Mouse (Mus musculus): Measurements from ENCODE around the gene Zfp971.
A peak's percentile ranks its signal among the peaks of the same experiment; 100 is the strongest.
"Not testable (repeated sequence)": the region's sequence is repeated elsewhere in the genome, so short reads cannot be mapped to it uniquely, and the experiment has no call there.

Zfp971 gene

DNA sequence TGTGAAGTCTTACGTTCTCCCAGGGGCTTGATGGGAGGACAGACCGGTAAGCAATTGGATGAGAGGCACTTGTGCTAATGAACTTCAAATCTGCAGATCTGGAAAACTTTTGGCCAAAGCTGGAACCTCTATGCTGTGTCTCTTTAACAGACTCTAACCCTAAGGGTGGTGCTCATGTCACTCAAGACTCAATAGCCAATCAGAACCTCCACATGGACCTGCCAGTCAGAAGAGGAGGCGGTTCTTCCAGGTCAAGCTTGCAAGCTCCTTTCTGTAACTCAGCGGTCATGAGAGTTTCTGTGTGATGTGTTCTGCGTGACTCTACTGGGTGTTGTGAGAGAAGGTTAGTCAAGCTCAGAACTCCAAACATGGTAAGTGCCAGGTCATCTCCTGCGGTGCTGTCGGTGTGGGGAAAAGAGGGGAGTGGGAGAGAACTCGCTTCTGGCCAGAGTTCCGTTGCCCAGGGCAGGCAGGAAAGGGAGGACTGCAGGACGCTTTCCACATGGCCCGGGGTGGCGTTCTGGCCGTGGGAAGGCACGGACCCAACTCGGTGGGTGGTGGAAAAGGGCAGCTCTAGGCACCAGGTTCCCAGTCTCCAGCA is at the start of gene Zfp971:
Gene Zfp971 (plus strand): TSS at position 274 of the 601 bp plus-strand sequence.
- peak; percentile 29 for DNase-seq (ENCODE audit: extremely low read depth, low read depth)

DNA sequence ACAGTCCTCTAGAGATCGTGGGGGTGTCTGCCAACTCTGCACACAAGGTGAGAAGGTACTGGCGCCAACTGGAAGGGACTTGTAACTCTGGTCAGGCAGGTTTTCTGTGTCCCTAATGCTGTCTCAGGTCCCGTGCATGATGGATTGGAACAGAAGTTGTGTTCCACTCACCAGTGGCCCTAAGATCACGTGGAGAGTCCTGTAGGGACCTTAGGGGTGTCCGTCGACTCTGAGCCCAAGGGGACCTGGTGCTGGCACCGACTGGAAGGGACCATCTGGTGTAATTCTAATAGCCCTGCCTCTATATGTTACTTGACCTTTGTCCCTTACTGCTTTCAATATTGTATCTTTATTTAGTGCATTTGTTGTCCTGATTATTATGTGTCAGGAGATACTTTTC is 48.3 kb upstream of the Zfp971 start:
- not testable (repeated sequence) for DNase-seq (ENCODE audit: extremely low read depth, low read depth)

DNA sequence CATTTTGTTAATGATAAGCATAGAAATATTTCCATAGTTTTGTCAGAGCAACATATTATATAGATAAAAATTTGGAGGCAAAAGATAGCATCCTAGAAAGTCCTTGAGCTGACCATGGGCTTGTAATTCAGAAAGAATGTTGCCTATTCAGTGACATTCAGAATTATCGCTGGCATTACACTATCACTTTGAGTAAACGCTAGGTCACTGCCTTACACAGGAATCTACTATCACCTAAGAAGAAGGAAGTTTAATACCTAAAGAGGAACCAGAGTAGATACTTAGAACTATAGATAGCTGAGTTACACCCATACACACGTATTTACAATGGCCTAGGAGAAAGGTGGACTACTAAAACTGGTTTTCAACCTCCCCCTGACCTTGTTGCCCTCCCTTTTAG is 3.6 kb upstream of the Zfp971 start:
- DNase-seq (ENCODE audit: extremely low read depth, low read depth) = peak; percentile 75

DNA sequence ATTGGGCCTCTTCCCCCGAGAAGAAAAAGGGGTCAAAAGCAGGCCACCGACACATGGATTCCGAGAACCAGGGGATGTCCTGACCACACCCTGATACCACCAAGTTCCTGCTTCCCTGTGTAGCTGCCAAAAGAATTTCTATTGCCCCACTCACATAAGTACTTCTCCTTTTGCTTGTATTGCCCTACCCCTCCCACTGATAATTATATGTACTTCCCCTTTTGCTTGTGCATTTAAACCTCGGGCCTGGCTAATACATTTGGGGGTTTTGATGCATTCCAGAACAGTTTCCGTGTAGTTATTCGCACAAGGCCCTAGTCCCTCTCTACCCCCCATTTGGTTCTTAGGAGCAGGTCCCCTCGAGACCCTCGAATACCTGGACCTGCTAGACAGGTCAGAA is 2.3 kb upstream of the Zfp971 start:
- DNase-seq (ENCODE audit: extremely low read depth, low read depth) = peak; percentile 97

DNA sequence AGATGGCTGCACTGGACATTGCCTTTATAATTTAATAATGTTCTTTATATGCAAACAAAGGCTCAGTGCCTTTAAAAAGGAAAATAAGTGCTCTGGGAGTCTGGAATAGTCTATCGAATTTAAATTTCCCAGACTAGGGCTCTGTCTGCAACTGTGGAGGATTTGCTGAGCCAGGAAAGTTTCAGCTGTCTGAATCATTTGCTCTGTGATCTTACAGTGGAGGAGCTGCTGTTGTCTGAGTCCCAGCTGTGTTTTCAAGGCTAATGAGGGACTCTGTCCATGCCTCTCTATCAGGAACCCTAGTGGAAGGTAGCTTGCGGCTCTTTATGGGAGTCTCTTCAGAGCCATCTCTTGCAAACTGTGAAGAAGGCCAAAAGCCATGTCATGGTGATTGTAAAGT is 777 bp downstream of the Zfp971 start:
- DNase-seq (ENCODE audit: extremely low read depth, low read depth) = not testable (repeated sequence)

DNA sequence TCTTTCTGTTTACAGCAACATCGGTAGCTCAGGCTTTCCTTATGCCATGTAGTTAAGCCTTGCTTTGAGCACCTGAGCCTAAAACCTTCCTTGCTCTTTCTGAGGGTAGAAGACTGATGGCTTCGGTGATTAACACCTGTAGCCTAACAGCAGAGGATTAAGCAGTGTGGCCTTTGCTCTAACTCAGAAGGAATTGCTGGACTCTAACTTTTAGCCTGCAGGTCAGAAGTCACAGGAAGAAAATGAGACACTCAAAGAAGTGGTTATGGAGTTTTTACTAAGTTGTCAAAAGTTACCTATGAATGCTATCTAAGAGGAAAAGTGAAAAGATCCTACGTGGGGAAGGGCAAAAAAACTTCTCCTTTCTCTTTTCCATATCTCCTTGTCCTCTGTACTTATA is 4.5 kb downstream of the Zfp971 start:
- DNase-seq (ENCODE audit: extremely low read depth, low read depth) = not testable (repeated sequence)

DNA sequence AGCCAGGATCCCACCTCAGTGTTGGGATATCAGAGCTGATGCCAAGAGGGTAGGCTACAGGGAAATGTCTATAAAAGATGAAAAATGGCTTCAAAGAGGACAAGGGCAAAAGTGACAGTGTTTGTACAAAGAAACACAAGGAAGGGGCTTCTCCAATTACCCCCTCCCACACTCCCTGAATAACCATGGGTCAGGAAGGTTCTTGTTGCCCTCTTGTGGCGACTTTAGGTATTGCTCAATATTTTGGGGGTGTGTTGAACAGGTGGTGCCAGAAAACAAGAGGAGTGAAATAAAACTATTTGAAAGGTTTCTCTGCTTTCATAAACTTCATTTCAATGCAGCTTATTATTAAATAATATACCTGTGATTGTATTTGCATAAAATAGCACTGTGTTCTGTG is 35.1 kb downstream of the Zfp971 start:
- DNase-seq (ENCODE audit: extremely low read depth, low read depth) = peak; percentile 10

DNA sequence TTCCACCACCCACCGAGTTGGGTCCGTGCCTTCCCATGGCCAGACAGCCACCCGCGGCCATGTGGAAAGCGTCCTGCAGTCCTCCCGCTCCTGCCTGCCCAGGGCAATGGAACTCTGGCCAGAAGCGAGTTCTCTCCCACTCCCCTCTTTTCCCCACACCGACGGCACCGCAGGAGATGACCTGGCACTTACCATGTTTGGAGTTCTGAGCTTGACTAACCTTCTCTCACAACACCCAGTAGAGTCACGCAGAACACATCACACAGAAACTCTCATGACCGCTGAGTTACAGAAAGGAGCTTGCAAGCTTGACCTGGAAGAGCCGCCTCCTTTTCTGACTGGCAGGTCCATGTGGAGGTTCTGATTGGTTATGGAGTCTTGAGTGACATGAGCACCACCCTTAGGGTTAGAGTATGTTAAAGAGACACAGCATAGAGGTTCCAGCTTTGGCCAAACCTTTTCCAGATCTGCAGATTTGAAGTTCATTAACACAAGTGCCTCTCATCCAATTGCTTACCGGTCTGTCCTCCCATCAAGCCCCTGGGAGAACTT is 55.2 kb downstream of the Zfp971 start, which contains the start of gene Zfp931:
Gene Zfp931 (minus strand): TSS at position 311 of the 552 bp plus-strand sequence.
- DNase-seq (ENCODE audit: extremely low read depth, low read depth) = not testable (repeated sequence)
